Mouse (Mus musculus): ENCODE data around the gene Adal. TPM values are rescaled to one million over a fixed set of nuclear protein-coding genes. Genes with fewer than 3 reads are reported as not detected.
"Not testable (repeated sequence)": the region's sequence is repeated elsewhere in the genome, so short reads cannot be mapped to it uniquely, and the experiment has no call there.

Gene Adal
- 19.4 and 22.2 TPM in 2 replicates for polyA plus RNA-seq (2015; fragmentation: Nextera tagmentation; extraction: Ambion mirVana)

GRCm38 (mm10) chr2:121140018-121140882, at the start of gene Adal, which contains the start of gene Lcmt2:
Adal (plus strand) TSS chr2:121140428.
Lcmt2 (minus strand) TSS chr2:121140653.
- Histone ChIP-seq H3K36me3 (ENCODE audit: control insufficient read depth, insufficient read depth, low read length) (peaks cover 11% of the 10 kb centered on the region; the same call in 1 of the 2 replicates), H3K27me3 (ENCODE audit: control insufficient read depth, insufficient read depth, low read depth, low read length) (no peaks in the 10 kb centered on the region), H3K9me3 (ENCODE audit: control insufficient read depth, low read length) (0 out of 2 replicates have a peak, but pooled peaks cover 3% of the 10 kb centered on the region), H3K9ac (ENCODE audit: low read length) (peak within 1 kb of the TSS; percentile 94), H3K27ac (ENCODE audit: low read length) (peak within 1 kb of the TSS; percentile 99), H3K4me2 (ENCODE audit: low read depth, low read length) (peak within 1 kb of the TSS; percentile 92), H3K4me1 (replicated peaks; ENCODE audit: control insufficient read depth, insufficient read depth, low read length) (peaks cover 26% of the 10 kb centered on the region), H3K4me3 (ENCODE audit: low read length) (peak within 1 kb of the TSS; percentile 81)
- peak; percentile 96 for ATAC-seq (ENCODE audit: low read depth)
- WGBS: under 1% methylated on average over 87 of the region's 87 CpGs

- H3K4me1 ChIP-seq (replicated peaks; ENCODE audit: control insufficient read depth, insufficient read depth, low read length): no peaks in the 10 kb centered on the region
- no peaks in the 10 kb centered on the region for H3K9me3 ChIP-seq (ENCODE audit: control insufficient read depth, low read length)
- no peak overlapping the region for H3K4me3 ChIP-seq (ENCODE audit: low read length)
- whole genome bisulfite sequencing: 11% methylated on average over 9 of the region's 9 CpGs
- H3K27me3 ChIP-seq (ENCODE audit: control insufficient read depth, insufficient read depth, low read depth, low read length): no peaks in the 10 kb centered on the region; the same call in 1 of the 2 replicates
- H3K9ac ChIP-seq (ENCODE audit: low read length): no peak overlapping the region
- H3K36me3 ChIP-seq (ENCODE audit: control insufficient read depth, insufficient read depth, low read length): no peaks in the 10 kb centered on the region
- no peak overlapping the region for H3K27ac ChIP-seq (ENCODE audit: low read length)
- H3K4me2 ChIP-seq (ENCODE audit: low read depth, low read length): peak overlapping the region; percentile 31; the same call in 1 of the 2 replicates
- 0 out of 2 replicates have a peak, but pooled peaks have one; percentile 45 for ATAC-seq (ENCODE audit: low read depth)
Observed at GRCm38 (mm10) chr2:121102051-121102450, 38.2 kb upstream of the Adal start.

GRCm38 (mm10) chr2:121105940-121106339, 34.3 kb upstream of the Adal start:
- Histone ChIP-seq H3K36me3 (ENCODE audit: control insufficient read depth, insufficient read depth, low read length) (no peaks in the 10 kb centered on the region), H3K27me3 (ENCODE audit: control insufficient read depth, insufficient read depth, low read depth, low read length) (no peaks in the 10 kb centered on the region; the same call in 1 of the 2 replicates), H3K9ac (ENCODE audit: low read length) (no peak overlapping the region), H3K4me3 (ENCODE audit: low read length) (no peak overlapping the region), H3K9me3 (ENCODE audit: control insufficient read depth, low read length) (no peaks in the 10 kb centered on the region), H3K4me1 (replicated peaks; ENCODE audit: control insufficient read depth, insufficient read depth, low read length) (no peaks in the 10 kb centered on the region), H3K4me2 (ENCODE audit: low read depth, low read length) (no peak overlapping the region), H3K27ac (ENCODE audit: low read length) (no peak overlapping the region)
- ATAC-seq (ENCODE audit: low read depth): no peak

GRCm38 (mm10) chr2:121109695-121110094, 30.5 kb upstream of the Adal start, which contains the start of gene Tgm7:
Tgm7 (minus strand) TSS chr2:121109795.
- no peak within 1 kb of the TSS for H3K27ac ChIP-seq (ENCODE audit: low read length)
- H3K27me3 ChIP-seq (ENCODE audit: control insufficient read depth, insufficient read depth, low read depth, low read length): no peaks in the 10 kb centered on the region
- H3K9ac ChIP-seq (ENCODE audit: low read length): no peak within 1 kb of the TSS
- H3K36me3 ChIP-seq (ENCODE audit: control insufficient read depth, insufficient read depth, low read length): no peaks in the 10 kb centered on the region
- no peak for ATAC-seq (ENCODE audit: low read depth)
- H3K9me3 ChIP-seq (ENCODE audit: control insufficient read depth, low read length): no peaks in the 10 kb centered on the region
- H3K4me2 ChIP-seq (ENCODE audit: low read depth, low read length): no peak within 1 kb of the TSS
- WGBS: 72% methylated on average over 4 of the region's 4 CpGs
- H3K4me1 ChIP-seq (replicated peaks; ENCODE audit: control insufficient read depth, insufficient read depth, low read length): no peaks in the 10 kb centered on the region
- no peak within 1 kb of the TSS for H3K4me3 ChIP-seq (ENCODE audit: low read length)

- no peak overlapping the region for H3K4me2 ChIP-seq (ENCODE audit: low read depth, low read length)
- ATAC-seq (ENCODE audit: low read depth): no peak
- no peaks in the 10 kb centered on the region for H3K9me3 ChIP-seq (ENCODE audit: control insufficient read depth, low read length)
- H3K36me3 ChIP-seq (ENCODE audit: control insufficient read depth, insufficient read depth, low read length): no peaks in the 10 kb centered on the region
- no peak overlapping the region for H3K27ac ChIP-seq (ENCODE audit: low read length)
- H3K4me3 ChIP-seq (ENCODE audit: low read length): no peak overlapping the region
- H3K4me1 ChIP-seq (replicated peaks; ENCODE audit: control insufficient read depth, insufficient read depth, low read length): no peaks in the 10 kb centered on the region
- H3K9ac ChIP-seq (ENCODE audit: low read length): no peak overlapping the region
- H3K27me3 ChIP-seq (ENCODE audit: control insufficient read depth, insufficient read depth, low read depth, low read length): no peaks in the 10 kb centered on the region
- WGBS: 94% methylated on average over 2 of the region's 2 CpGs
Observed at GRCm38 (mm10) chr2:121115418-121115817, 24.8 kb upstream of the Adal start.

GRCm38 (mm10) chr2:121119260-121119659, 21.0 kb upstream of the Adal start:
- Histone ChIP-seq H3K4me1 (replicated peaks; ENCODE audit: control insufficient read depth, insufficient read depth, low read length) (no peaks in the 10 kb centered on the region), H3K4me3 (ENCODE audit: low read length) (no peak overlapping the region), H3K36me3 (ENCODE audit: control insufficient read depth, insufficient read depth, low read length) (no peaks in the 10 kb centered on the region), H3K27ac (ENCODE audit: low read length) (no peak overlapping the region), H3K4me2 (ENCODE audit: low read depth, low read length) (no peak overlapping the region), H3K27me3 (ENCODE audit: control insufficient read depth, insufficient read depth, low read depth, low read length) (no peaks in the 10 kb centered on the region), H3K9me3 (ENCODE audit: control insufficient read depth, low read length) (no peaks in the 10 kb centered on the region), H3K9ac (ENCODE audit: low read length) (no peak overlapping the region)
- ATAC-seq (ENCODE audit: low read depth): peak; percentile 90
- WGBS: 49% methylated on average over 3 of the region's 3 CpGs

- not testable (repeated sequence) for H3K27me3 ChIP-seq (ENCODE audit: control insufficient read depth, insufficient read depth, low read depth, low read length); H3K9me3 ChIP-seq (ENCODE audit: control insufficient read depth, low read length); H3K27ac ChIP-seq (ENCODE audit: low read length); H3K4me3 ChIP-seq (ENCODE audit: low read length); H3K9ac ChIP-seq (ENCODE audit: low read length); H3K4me1 ChIP-seq (replicated peaks; ENCODE audit: control insufficient read depth, insufficient read depth, low read length); H3K4me2 ChIP-seq (ENCODE audit: low read depth, low read length); H3K36me3 ChIP-seq (ENCODE audit: control insufficient read depth, insufficient read depth, low read length); ATAC-seq (ENCODE audit: low read depth)
- WGBS: 85% methylated on average over 5 of the region's 5 CpGs
Observed at GRCm38 (mm10) chr2:121126302-121126701, 13.9 kb upstream of the Adal start.

GRCm38 (mm10) chr2:121127536-121127935, 12.7 kb upstream of the Adal start:
- 67% methylated on average over 1 of the region's 1 CpGs for WGBS
- ATAC-seq (ENCODE audit: low read depth): no peak
- H3K27me3 ChIP-seq (ENCODE audit: control insufficient read depth, insufficient read depth, low read depth, low read length): no peaks in the 10 kb centered on the region
- no peak overlapping the region for H3K4me2 ChIP-seq (ENCODE audit: low read depth, low read length)
- H3K27ac ChIP-seq (ENCODE audit: low read length): no peak overlapping the region
- H3K4me3 ChIP-seq (ENCODE audit: low read length): no peak overlapping the region
- H3K9me3 ChIP-seq (ENCODE audit: control insufficient read depth, low read length): no peaks in the 10 kb centered on the region
- no peaks in the 10 kb centered on the region for H3K36me3 ChIP-seq (ENCODE audit: control insufficient read depth, insufficient read depth, low read length)
- no peak overlapping the region for H3K9ac ChIP-seq (ENCODE audit: low read length)
- no peaks in the 10 kb centered on the region for H3K4me1 ChIP-seq (replicated peaks; ENCODE audit: control insufficient read depth, insufficient read depth, low read length)

- H3K4me3 ChIP-seq (ENCODE audit: low read length): no peak overlapping the region
- no peak overlapping the region for H3K4me2 ChIP-seq (ENCODE audit: low read depth, low read length)
- H3K27me3 ChIP-seq (ENCODE audit: control insufficient read depth, insufficient read depth, low read depth, low read length): no peaks in the 10 kb centered on the region
- no peak overlapping the region for H3K9ac ChIP-seq (ENCODE audit: low read length)
- H3K27ac ChIP-seq (ENCODE audit: low read length): peak overlapping the region; percentile 66
- peak; percentile 57 for ATAC-seq (ENCODE audit: low read depth)
- H3K4me1 ChIP-seq (replicated peaks; ENCODE audit: control insufficient read depth, insufficient read depth, low read length): no peaks in the 10 kb centered on the region
- no peaks in the 10 kb centered on the region for H3K9me3 ChIP-seq (ENCODE audit: control insufficient read depth, low read length)
- WGBS: 44% methylated on average over 9 of the region's 9 CpGs
- H3K36me3 ChIP-seq (ENCODE audit: control insufficient read depth, insufficient read depth, low read length): no peaks in the 10 kb centered on the region
Observed at GRCm38 (mm10) chr2:121128865-121129620, 11.2 kb upstream of the Adal start.
